Mouse (Mus musculus): ENCODE measurements around the gene Grid1.

Grid1 gene

GRCm38 (mm10) chr14:34919221-34919620, 99.3 kb downstream of the Grid1 start:
- no peak for DNase-seq

- DNase-seq = no peak
Measured at GRCm38 (mm10) chr14:34921265-34921664, 101.4 kb downstream of the Grid1 start.

GRCm38 (mm10) chr14:34925021-34925420, 105.1 kb downstream of the Grid1 start:
- no peak for DNase-seq

GRCm38 (mm10) chr14:34930040-34930719, 110.3 kb downstream of the Grid1 start:
- peak; percentile 26 for DNase-seq

- DNase-seq = no peak
Measured at GRCm38 (mm10) chr14:34933197-34933596, 113.3 kb downstream of the Grid1 start.

- no peak for DNase-seq
Measured at GRCm38 (mm10) chr14:34936192-34936770, 116.4 kb downstream of the Grid1 start.

GRCm38 (mm10) chr14:34944390-34944979, 124.6 kb downstream of the Grid1 start:
- DNase-seq = no peak

GRCm38 (mm10) chr14:34945471-34946313, 125.8 kb downstream of the Grid1 start:
- DNase-seq = no peak

- no peak for DNase-seq
Measured at GRCm38 (mm10) chr14:34946314-34946583, 126.3 kb downstream of the Grid1 start.

GRCm38 (mm10) chr14:34948249-34948648, 128.3 kb downstream of the Grid1 start:
- no peak for DNase-seq

GRCm38 (mm10) chr14:34952311-34952710, 132.4 kb downstream of the Grid1 start:
- DNase-seq = no peak

GRCm38 (mm10) chr14:34953566-34953965, 133.7 kb downstream of the Grid1 start:
- no peak for DNase-seq

- no peak for DNase-seq
Measured at GRCm38 (mm10) chr14:34955689-34956088, 135.8 kb downstream of the Grid1 start.

GRCm38 (mm10) chr14:34960227-34960626, 140.3 kb downstream of the Grid1 start:
- DNase-seq = no peak

GRCm38 (mm10) chr14:34963616-34964168, 143.8 kb downstream of the Grid1 start:
- DNase-seq = no peak

GRCm38 (mm10) chr14:34969102-34969819, 149.4 kb downstream of the Grid1 start:
- DNase-seq = no peak

GRCm38 (mm10) chr14:34972930-34973329, 153.0 kb downstream of the Grid1 start:
- DNase-seq = no peak

- no peak for DNase-seq
Measured at GRCm38 (mm10) chr14:34980756-34981155, 160.8 kb downstream of the Grid1 start.

- no peak for DNase-seq
Measured at GRCm38 (mm10) chr14:34989131-34989530, 169.2 kb downstream of the Grid1 start.

GRCm38 (mm10) chr14:35006736-35007135, 186.8 kb downstream of the Grid1 start:
- no peak for DNase-seq

- no peak for DNase-seq
Measured at GRCm38 (mm10) chr14:35008674-35009073, 188.8 kb downstream of the Grid1 start.

- DNase-seq = no peak
Measured at GRCm38 (mm10) chr14:35009074-35009473, 189.2 kb downstream of the Grid1 start.

- no peak for DNase-seq
Measured at GRCm38 (mm10) chr14:35026686-35027085, 206.8 kb downstream of the Grid1 start.

Data from cerebellum, adult 8-10 months (tissue).